Mouse (Mus musculus): ENCODE results near the gene Igf2bp3.

DNA sequence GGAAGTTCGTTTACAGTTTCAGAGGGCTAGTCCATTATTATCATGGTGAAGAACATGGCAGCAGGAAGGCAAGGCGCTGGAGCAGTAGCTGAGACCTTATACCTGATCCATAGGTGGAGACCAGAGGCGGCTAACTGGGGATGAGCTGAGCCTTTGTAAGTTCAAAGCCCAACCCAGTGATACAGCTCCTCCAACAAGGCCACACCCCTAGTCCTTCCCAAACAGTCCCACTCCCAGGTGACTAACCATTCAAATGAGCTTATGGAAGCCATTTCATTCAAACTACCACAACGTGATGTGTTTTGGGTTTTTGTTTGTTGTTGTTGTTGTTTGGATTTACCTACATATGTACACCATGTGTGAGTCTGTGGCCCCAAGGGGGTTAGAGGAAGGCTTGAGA lies 20.2 kb downstream of the Igf2bp3 start:
- TF ChIP-seq CTCF (IDR thresholded peaks at IDR 0.05; ENCODE audit: borderline replicate concordance, insufficient read depth, low read length) (no peak), POLR2A (IDR thresholded peaks at IDR 0.05; ENCODE audit: low read depth, low read length) (no peak)

Data from embryonic fibroblast, embryonic 13.5 days (primary cell).